Mouse (Mus musculus): ENCODE data around the gene Gm13271. TPM values are rescaled to one million over a fixed set of nuclear protein-coding genes. Genes with fewer than 3 reads are reported as not detected.
"Not testable (repeated sequence)": the region's sequence is repeated elsewhere in the genome, so short reads cannot be mapped to it uniquely, and the experiment has no call there.

Gm13271 gene
- total RNA-seq, 1 experiment from 2014 or later = not detected

DNA sequence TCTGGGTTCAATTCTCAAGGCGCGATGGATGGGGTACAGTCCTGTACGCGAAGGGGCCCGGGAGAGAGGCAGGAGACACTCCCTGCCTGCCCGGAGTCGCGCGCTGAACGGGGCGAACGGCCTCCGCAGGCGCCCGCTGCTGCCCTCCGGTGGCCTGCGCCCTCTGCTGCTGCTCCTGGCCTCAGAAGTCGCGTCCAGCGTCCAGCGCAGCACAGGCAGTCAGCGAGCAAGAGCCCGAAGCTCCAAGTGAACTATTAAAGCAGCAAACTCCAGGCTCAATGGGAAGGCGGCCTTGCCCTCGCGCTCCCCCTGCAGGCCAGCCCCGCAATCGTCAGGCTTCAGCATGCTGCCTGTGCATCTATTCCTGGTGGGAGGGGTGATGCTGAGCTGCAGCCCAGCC lies 5.8 kb downstream of the Gm13271 start:
- DNase-seq = peak; percentile 75

DNA sequence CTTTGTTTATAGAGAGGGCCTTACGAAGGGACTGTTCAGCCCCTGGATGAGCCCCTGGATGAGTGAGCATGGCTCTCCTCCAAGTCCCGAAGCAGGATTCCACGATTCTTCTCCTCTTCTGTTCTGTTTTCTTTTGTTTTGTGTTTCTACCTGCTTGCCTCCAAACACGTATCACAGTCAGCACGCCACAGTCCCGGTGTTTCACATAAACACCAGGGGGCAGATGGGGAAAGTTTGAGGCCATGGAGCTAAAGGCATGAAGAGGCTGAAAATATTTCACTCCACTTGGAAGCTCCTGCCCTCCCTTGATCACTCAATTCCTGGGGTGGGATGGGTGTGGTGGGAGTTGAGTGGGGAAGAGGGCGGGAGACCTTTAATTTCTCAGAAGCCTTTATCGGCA lies 7.1 kb downstream of the Gm13271 start:
- DNase-seq = peak; percentile 31

DNA sequence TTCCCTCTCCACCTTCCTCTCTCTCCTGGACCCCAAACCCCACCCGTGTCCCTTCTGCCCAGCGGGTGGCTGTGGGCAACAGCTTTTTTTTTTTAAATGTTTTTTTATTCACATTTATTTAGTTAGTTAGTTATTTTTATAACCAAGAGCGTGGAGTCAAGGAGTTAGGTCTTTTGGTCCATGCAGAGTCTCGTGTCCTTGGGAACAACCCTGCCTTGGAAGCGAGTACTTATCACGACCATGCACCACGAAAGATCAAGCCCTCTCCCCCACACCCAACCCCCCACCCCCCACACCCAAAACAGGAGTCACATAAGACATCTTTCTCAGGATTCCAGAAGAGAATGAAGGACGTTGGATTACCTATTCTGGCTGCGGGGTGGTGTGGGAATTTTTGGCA lies 7.7 kb downstream of the Gm13271 start:
- not testable (repeated sequence) for DNase-seq

DNA sequence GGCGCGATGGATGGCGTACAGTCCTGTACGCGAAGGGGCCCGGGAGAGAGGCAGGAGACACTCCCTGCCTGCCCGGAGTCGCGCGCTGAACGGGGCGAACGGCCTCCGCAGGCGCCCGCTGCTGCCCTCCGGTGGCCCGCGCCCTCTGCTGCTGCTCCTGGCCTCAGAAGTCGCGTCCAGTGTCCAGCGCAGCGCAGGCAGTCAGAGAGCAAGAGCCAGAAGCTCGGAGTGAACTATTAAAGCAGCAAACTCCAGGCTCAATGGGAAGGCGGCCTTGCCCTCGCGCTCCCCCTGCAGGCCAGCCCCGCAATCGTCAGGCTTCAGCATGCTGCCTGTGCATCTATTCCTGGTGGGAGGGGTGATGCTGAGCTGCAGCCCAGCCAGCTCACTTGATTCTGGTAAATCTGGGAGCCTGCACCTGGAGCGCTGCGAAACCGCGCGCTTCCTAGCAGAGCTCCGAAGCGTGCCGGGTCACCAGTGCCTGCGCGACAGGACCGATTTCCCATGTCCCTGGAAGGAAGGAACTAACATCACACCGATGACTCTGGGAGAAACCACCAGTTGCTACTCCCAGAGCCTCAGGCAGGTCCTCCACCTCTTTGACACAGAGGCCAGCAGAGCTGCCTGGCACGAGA lies 8.8 kb downstream of the Gm13271 start:
- peak; percentile 50 for DNase-seq

DNA sequence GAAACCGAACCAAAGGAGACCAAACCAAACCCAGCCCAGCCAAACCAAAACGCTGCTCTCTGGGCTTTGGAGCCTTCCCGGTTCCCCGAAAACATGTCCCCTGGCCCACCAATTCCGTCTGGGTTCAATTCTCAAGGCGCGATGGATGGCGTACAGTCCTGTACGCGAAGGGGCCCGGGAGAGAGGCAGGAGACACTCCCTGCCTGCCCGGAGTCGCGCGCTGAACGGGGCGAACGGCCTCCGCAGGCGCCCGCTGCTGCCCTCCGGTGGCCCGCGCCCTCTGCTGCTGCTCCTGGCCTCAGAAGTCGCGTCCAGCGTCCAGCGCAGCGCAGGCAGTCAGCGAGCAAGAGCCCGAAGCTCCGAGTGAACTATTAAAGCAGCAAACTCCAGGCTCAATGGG lies 18.9 kb downstream of the Gm13271 start, which contains the start of gene Gm13290:
TSS of gene Gm13290 (plus strand) at position 301 of the 400 bp plus-strand sequence.
- not testable (repeated sequence) for DNase-seq

DNA sequence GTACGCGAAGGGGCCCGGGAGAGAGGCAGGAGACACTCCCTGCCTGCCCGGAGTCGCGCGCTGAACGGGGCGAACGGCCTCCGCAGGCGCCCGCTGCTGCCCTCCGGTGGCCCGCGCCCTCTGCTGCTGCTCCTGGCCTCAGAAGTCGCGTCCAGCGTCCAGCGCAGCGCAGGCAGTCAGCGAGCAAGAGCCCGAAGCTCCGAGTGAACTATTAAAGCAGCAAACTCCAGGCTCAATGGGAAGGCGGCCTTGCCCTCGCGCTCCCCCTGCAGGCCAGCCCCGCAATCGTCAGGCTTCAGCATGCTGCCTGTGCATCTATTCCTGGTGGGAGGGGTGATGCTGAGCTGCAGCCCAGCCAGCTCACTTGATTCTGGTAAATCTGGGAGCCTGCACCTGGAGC lies 22.0 kb downstream of the Gm13271 start, which contains the start of gene Gm13289:
TSS of gene Gm13289 (plus strand) at position 301 of the 400 bp plus-strand sequence.
- DNase-seq = not testable (repeated sequence)

DNA sequence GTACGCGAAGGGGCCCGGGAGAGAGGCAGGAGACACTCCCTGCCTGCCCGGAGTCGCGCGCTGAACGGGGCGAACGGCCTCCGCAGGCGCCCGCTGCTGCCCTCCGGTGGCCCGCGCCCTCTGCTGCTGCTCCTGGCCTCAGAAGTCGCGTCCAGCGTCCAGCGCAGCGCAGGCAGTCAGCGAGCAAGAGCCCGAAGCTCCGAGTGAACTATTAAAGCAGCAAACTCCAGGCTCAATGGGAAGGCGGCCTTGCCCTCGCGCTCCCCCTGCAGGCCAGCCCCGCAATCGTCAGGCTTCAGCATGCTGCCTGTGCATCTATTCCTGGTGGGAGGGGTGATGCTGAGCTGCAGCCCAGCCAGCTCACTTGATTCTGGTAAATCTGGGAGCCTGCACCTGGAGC lies 24.9 kb downstream of the Gm13271 start, which contains the start of gene Gm13272:
TSS of gene Gm13272 (plus strand) at position 301 of the 400 bp plus-strand sequence.
- not testable (repeated sequence) for DNase-seq

DNA sequence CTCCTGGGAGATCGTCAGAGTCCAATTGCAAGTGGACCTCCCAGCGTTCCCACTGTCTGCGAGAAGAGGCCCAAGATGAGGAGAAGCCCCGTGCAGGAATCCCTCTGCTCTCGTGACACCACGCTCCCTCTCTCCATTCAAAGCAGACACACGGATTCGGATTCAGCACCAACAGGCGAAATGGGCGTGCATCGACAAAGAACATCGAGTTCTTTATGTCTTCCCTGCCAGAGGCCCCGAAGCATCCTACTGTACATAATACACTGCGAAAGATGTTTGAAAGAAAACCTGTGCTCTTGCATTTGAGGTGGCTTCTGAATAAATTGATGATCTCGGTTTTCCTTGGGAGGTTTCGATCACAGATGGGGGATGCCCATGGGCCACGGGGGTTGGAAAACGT lies 25.7 kb downstream of the Gm13271 start:
- not testable (repeated sequence) for DNase-seq

DNA sequence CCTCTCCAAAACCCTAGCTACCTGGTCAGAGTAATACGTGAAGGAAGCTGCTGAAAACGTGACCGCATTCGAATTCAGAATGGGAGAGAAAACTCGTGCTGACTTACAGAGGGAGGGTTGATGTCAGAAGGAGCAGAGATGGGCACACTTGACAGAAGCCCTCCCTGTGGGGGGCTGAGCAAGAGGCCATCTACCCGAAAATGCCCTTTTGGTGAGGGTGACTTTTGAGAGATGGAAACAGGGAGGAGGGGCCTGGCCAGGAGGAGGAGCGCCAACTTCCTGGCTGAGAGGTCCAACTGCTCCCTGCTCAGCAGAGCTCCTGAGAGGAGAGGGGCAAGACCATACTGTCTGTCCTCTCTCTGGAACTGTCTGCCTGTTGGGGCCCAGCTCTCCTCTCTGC lies 27.2 kb downstream of the Gm13271 start, which contains the start of gene Ifnz:
TSS of gene Ifnz (plus strand) at position 301 of the 400 bp plus-strand sequence.
- not testable (repeated sequence) for DNase-seq

DNA sequence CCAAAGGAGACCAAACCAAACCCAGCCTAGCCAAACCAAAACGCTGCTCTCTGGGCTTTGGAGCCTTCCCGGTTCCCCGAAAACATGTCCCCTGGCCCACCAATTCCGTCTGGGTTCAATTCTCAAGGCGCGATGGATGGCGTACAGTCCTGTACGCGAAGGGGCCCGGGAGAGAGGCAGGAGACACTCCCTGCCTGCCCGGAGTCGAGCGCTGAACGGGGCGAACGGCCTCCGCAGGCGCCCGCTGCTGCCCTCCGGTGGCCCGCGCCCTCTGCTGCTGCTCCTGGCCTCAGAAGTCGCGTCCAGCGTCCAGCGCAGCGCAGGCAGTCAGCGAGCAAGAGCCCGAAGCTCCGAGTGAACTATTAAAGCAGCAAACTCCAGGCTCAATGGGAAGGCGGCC lies 27.7 kb downstream of the Gm13271 start:
- peak; percentile 22 for DNase-seq

DNA sequence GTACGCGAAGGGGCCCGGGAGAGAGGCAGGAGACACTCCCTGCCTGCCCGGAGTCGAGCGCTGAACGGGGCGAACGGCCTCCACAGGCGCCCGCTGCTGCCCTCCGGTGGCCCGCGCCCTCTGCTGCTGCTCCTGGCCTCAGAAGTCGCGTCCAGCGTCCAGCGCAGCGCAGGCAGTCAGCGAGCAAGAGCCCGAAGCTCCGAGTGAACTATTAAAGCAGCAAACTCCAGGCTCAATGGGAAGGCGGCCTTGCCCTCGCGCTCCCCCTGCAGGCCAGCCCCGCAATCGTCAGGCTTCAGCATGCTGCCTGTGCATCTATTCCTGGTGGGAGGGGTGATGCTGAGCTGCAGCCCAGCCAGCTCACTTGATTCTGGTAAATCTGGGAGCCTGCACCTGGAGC lies 30.7 kb downstream of the Gm13271 start, which contains the start of gene Gm13276:
TSS of gene Gm13276 (plus strand) at position 301 of the 400 bp plus-strand sequence.
- not testable (repeated sequence) for DNase-seq

DNA sequence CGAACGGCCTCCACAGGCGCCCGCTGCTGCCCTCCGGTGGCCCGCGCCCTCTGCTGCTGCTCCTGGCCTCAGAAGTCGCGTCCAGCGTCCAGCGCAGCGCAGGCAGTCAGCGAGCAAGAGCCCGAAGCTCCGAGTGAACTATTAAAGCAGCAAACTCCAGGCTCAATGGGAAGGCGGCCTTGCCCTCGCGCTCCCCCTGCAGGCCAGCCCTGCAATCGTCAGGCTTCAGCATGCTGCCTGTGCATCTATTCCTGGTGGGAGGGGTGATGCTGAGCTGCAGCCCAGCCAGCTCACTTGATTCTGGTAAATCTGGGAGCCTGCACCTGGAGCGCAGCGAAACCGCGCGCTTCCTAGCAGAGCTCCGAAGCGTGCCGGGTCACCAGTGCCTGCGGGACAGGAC lies 33.7 kb downstream of the Gm13271 start, which contains the start of gene Gm13277:
TSS of gene Gm13277 (plus strand) at position 231 of the 400 bp plus-strand sequence.
- DNase-seq = peak; percentile 60

DNA sequence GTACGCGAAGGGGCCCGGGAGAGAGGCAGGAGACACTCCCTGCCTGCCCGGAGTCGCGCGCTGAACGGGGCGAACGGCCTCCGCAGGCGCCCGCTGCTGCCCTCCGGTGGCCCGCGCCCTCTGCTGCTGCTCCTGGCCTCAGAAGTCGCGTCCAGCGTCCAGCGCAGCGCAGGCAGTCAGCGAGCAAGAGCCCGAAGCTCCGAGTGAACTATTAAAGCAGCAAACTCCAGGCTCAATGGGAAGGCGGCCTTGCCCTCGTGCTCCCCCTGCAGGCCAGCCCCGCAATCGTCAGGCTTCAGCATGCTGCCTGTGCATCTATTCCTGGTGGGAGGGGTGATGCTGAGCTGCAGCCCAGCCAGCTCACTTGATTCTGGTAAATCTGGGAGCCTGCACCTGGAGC lies 36.6 kb downstream of the Gm13271 start, which contains the start of gene Gm13278:
TSS of gene Gm13278 (plus strand) at position 301 of the 400 bp plus-strand sequence.
- DNase-seq = not testable (repeated sequence)

DNA sequence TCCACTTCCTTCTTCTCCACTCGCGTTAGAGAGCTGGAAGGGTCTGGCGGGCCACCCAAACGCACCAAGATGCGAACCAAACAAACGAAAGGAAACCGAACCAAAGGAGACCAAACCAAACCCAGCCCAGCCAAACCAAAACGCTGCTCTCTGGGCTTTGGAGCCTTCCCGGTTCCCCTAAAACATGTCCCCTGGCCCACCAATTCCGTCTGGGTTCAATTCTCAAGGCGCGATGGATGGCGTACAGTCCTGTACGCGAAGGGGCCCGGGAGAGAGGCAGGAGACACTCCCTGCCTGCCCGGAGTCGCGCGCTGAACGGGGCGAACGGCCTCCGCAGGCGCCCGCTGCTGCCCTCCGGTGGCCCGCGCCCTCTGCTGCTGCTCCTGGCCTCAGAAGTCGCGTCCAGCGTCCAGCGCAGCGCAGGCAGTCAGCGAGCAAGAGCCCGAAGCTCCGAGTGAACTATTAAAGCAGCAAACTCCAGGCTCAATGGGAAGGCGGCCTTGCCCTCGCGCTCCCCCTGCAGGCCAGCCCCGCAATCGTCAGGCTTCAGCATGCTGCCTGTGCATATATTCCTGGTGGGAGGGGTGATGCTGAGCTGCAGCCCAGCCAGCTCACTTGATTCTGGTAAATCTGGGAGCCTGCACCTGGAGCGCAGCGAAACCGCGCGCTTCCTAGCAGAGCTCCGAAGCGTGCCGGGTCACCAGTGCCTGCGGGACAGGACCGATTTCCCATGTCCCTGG lies 39.4 kb downstream of the Gm13271 start, which contains the start of gene Gm13275:
TSS of gene Gm13275 (plus strand) at position 552 of the 740 bp plus-strand sequence.
- peak; percentile 17 for DNase-seq

DNA sequence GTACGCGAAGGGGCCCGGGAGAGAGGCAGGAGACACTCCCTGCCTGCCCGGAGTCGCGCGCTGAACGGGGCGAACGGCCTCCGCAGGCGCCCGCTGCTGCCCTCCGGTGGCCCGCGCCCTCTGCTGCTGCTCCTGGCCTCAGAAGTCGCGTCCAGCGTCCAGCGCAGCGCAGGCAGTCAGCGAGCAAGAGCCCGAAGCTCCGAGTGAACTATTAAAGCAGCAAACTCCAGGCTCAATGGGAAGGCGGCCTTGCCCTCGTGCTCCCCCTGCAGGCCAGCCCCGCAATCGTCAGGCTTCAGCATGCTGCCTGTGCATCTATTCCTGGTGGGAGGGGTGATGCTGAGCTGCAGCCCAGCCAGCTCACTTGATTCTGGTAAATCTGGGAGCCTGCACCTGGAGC lies 42.4 kb downstream of the Gm13271 start, which contains the start of gene Gm13279:
TSS of gene Gm13279 (plus strand) at position 301 of the 400 bp plus-strand sequence.
- not testable (repeated sequence) for DNase-seq

DNA sequence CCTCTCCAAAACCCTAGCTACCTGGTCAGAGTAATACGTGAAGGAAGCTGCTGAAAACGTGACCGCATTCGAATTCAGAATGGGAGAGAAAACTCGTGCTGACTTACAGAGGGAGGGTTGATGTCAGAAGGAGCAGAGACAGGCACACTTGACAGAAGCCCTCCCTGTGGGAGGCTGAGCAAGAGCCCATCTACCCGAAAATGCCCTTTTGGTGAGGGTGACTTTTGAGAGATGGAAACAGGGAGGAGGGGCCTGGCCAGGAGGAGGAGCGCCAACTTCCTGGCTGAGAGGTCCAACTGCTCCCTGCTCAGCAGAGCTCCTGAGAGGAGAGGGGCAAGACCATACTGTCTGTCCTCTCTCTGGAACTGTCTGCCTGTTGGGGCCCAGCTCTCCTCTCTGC lies 44.7 kb downstream of the Gm13271 start, which contains the start of gene Gm13285:
TSS of gene Gm13285 (plus strand) at position 301 of the 400 bp plus-strand sequence.
- DNase-seq = not testable (repeated sequence)

DNA sequence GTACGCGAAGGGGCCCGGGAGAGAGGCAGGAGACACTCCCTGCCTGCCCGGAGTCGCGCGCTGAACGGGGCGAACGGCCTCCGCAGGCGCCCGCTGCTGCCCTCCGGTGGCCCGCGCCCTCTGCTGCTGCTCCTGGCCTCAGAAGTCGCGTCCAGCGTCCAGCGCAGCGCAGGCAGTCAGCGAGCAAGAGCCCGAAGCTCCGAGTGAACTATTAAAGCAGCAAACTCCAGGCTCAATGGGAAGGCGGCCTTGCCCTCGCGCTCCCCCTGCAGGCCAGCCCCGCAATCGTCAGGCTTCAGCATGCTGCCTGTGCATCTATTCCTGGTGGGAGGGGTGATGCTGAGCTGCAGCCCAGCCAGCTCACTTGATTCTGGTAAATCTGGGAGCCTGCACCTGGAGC lies 48.3 kb downstream of the Gm13271 start, which contains the start of gene Gm13287:
TSS of gene Gm13287 (plus strand) at position 301 of the 400 bp plus-strand sequence.
- DNase-seq = not testable (repeated sequence)

Other genes with a start within 250 kb of the Gm13271 start
- not detected in 2 replicates for gene Ifnb1, start 232.1 kb upstream of the Gm13271 start, total RNA-seq (2021)
- not detected in 2 replicates for gene Ifna15, start 196.6 kb upstream of the Gm13271 start, total RNA-seq (2021)
- gene Ifna14, start 183.1 kb upstream of the Gm13271 start, total RNA-seq (2021) = not detected in 2 replicates
- not detected in 2 replicates for gene Ifna9, start 162.5 kb upstream of the Gm13271 start, total RNA-seq (2021)
- not detected in 2 replicates for gene Ifna12, start 151.5 kb upstream of the Gm13271 start, total RNA-seq (2021)
- gene C87499, start 120.5 kb upstream of the Gm13271 start, total RNA-seq (2021) = not detected in 2 replicates
- not detected in 2 replicates for gene Ifna13, start 110.4 kb upstream of the Gm13271 start, total RNA-seq (2021)
- gene Ifna16, start 77.9 kb upstream of the Gm13271 start, total RNA-seq (2021) = not detected in 2 replicates
- not detected in 2 replicates for gene Ifna2, start 71.0 kb upstream of the Gm13271 start, total RNA-seq (2021)
- gene Ifnab, start 63.5 kb upstream of the Gm13271 start, total RNA-seq (2021) = not detected in 2 replicates
- 0.73 and 0.95 TPM in 2 replicates for gene Gm26566, start 33.1 kb upstream of the Gm13271 start, total RNA-seq (2021)
- gene Klhl9, start 32.4 kb upstream of the Gm13271 start, total RNA-seq (2021) = 83.9 and 94.1 TPM in 2 replicates
- gene Gm13283, start 5.3 kb downstream of the Gm13271 start, total RNA-seq (2021) = not detected in 2 replicates
- not detected in 2 replicates for gene Gm13290, start 19.0 kb downstream of the Gm13271 start, total RNA-seq (2021)
- gene Gm13289, start 22.1 kb downstream of the Gm13271 start, total RNA-seq (2021) = not detected in 2 replicates
- not detected in 2 replicates for gene Gm13272, start 25.0 kb downstream of the Gm13271 start, total RNA-seq (2021)
- not detected in 2 replicates for gene Ifnz, start 27.3 kb downstream of the Gm13271 start, total RNA-seq (2021)
- not detected in 2 replicates for gene Gm13276, start 30.8 kb downstream of the Gm13271 start, total RNA-seq (2021)
- gene Gm13277, start 33.8 kb downstream of the Gm13271 start, total RNA-seq (2021) = not detected in 2 replicates
- not detected in 2 replicates for gene Gm13278, start 36.7 kb downstream of the Gm13271 start, total RNA-seq (2021)
- gene Gm13275, start 39.6 kb downstream of the Gm13271 start, total RNA-seq (2021) = not detected in 2 replicates
- gene Gm13279, start 42.5 kb downstream of the Gm13271 start, total RNA-seq (2021) = not detected in 2 replicates
- gene Gm13285, start 44.8 kb downstream of the Gm13271 start, total RNA-seq (2021) = 0.36 TPM in 1 of 2 replicates, not detected in the other
- gene Gm13287, start 48.4 kb downstream of the Gm13271 start, total RNA-seq (2021) = not detected in 2 replicates
- not detected in 2 replicates for gene Gm13288, start 50.7 kb downstream of the Gm13271 start, total RNA-seq (2021)
- gene Ifna7, start 61.4 kb downstream of the Gm13271 start, total RNA-seq (2021) = not detected in 2 replicates
- not detected in 2 replicates for gene Ifna11, start 65.1 kb downstream of the Gm13271 start, total RNA-seq (2021)
- gene Ifna6, start 72.5 kb downstream of the Gm13271 start, total RNA-seq (2021) = not detected in 2 replicates
- gene Ifna5, start 80.7 kb downstream of the Gm13271 start, total RNA-seq (2021) = not detected in 2 replicates
- not detected in 2 replicates for gene Ifna4, start 87.0 kb downstream of the Gm13271 start, total RNA-seq (2021)
- gene Ifna1, start 95.2 kb downstream of the Gm13271 start, total RNA-seq (2021) = not detected in 2 replicates
- not detected in 2 replicates for gene Ifne, start 125.3 kb downstream of the Gm13271 start, total RNA-seq (2021)

All from adrenal gland, postnatal 25 days (tissue).